Mouse (Mus musculus): ENCODE measurements around the gene Gm10718. TPM values are rescaled to one million over a fixed set of nuclear protein-coding genes. Genes with fewer than 3 reads are reported as not detected.
"Not testable (repeated sequence)": the region's sequence is repeated elsewhere in the genome, so short reads cannot be mapped to it uniquely, and the experiment has no call there.

The Gm10718 gene
- polyA plus RNA-seq, 1 experiment = 0.26 TPM

- DNase-seq = peak; percentile 3 to 4
- not testable (repeated sequence) for H3K4me3 ChIP-seq (replicated peaks; ENCODE audit: insufficient read depth, low read depth, low read length); H3K27me3 ChIP-seq (ENCODE audit: control insufficient read depth, insufficient read depth, low read length); H3K4me1 ChIP-seq (ENCODE audit: control insufficient read depth, insufficient read depth, low read length); H3K27ac ChIP-seq (ENCODE audit: insufficient read depth, low read length)
- WGBS = 79% methylated on average over 6 of the region's 6 CpGs
Measured at GRCm38 (mm10) chr9:3015896-3016295, 7.5 kb upstream of the Gm10718 start.

- DNase-seq; H3K27me3 ChIP-seq (ENCODE audit: control insufficient read depth, insufficient read depth, low read length); H3K27ac ChIP-seq (ENCODE audit: insufficient read depth, low read length); H3K4me3 ChIP-seq (replicated peaks; ENCODE audit: insufficient read depth, low read depth, low read length); H3K4me1 ChIP-seq (ENCODE audit: control insufficient read depth, insufficient read depth, low read length): not testable (repeated sequence)
- 54% methylated on average over 1 of the region's 9 CpGs for WGBS
Measured at GRCm38 (mm10) chr9:3017108-3017507, 6.2 kb upstream of the Gm10718 start, which contains the start of gene Gm10719. Gm10719 (plus strand) TSS chr9:3017408.

GRCm38 (mm10) chr9:3018944-3019343 is 4.4 kb upstream of the Gm10718 start:
- WGBS = 57% methylated on average over 9 of the region's 9 CpGs
- H3K4me3 ChIP-seq (replicated peaks; ENCODE audit: insufficient read depth, low read depth, low read length); H3K27me3 ChIP-seq (ENCODE audit: control insufficient read depth, insufficient read depth, low read length); H3K27ac ChIP-seq (ENCODE audit: insufficient read depth, low read length); H3K4me1 ChIP-seq (ENCODE audit: control insufficient read depth, insufficient read depth, low read length): not testable (repeated sequence)
- peak in 1 of 2 experiments; percentile 51 for DNase-seq

- DNase-seq = peak; percentile 57 to 62
- 78% methylated on average over 17 of the region's 19 CpGs for WGBS
- H3K27me3 ChIP-seq (ENCODE audit: control insufficient read depth, insufficient read depth, low read length); H3K4me3 ChIP-seq (replicated peaks; ENCODE audit: insufficient read depth, low read depth, low read length); H3K4me1 ChIP-seq (ENCODE audit: control insufficient read depth, insufficient read depth, low read length); H3K27ac ChIP-seq (ENCODE audit: insufficient read depth, low read length): not testable (repeated sequence)
Measured at GRCm38 (mm10) chr9:3019835-3020727, 3.3 kb upstream of the Gm10718 start.

GRCm38 (mm10) chr9:3022316-3023008 is 885 bp upstream of the Gm10718 start:
- 72% methylated on average over 11 of the region's 13 CpGs for WGBS
- not testable (repeated sequence) for H3K27me3 ChIP-seq (ENCODE audit: control insufficient read depth, insufficient read depth, low read length); H3K27ac ChIP-seq (ENCODE audit: insufficient read depth, low read length); H3K4me1 ChIP-seq (ENCODE audit: control insufficient read depth, insufficient read depth, low read length); H3K4me3 ChIP-seq (replicated peaks; ENCODE audit: insufficient read depth, low read depth, low read length)
- DNase-seq = peak; percentile 59 to 71

GRCm38 (mm10) chr9:3023985-3024648 is 770 bp downstream of the Gm10718 start:
- peak; percentile 45 to 61 for DNase-seq
- 75% methylated on average over 16 of the region's 16 CpGs for WGBS

GRCm38 (mm10) chr9:3024912-3025467 is 1.6 kb downstream of the Gm10718 start, which contains the start of gene Gm10717:
Gm10717 (plus strand) TSS chr9:3025417.
- WGBS = 74% methylated on average over 12 of the region's 12 CpGs
- not testable (repeated sequence) for H3K4me1 ChIP-seq (ENCODE audit: control insufficient read depth, insufficient read depth, low read length); H3K27ac ChIP-seq (ENCODE audit: insufficient read depth, low read length); H3K4me3 ChIP-seq (replicated peaks; ENCODE audit: insufficient read depth, low read depth, low read length); H3K27me3 ChIP-seq (ENCODE audit: control insufficient read depth, insufficient read depth, low read length)
- peak; percentile 31 to 37 for DNase-seq

More at GRCm38 (mm10) chr9:3023985-3024648, 770 bp downstream of the Gm10718 start:
- H3K4me3 ChIP-seq (replicated peaks; ENCODE audit: insufficient read depth, low read depth, low read length); H3K4me1 ChIP-seq (ENCODE audit: control insufficient read depth, insufficient read depth, low read length); H3K27ac ChIP-seq (ENCODE audit: insufficient read depth, low read length); H3K27me3 ChIP-seq (ENCODE audit: control insufficient read depth, insufficient read depth, low read length): not testable (repeated sequence)

GRCm38 (mm10) chr9:3025653-3026052 is 2.3 kb downstream of the Gm10718 start:
- not testable (repeated sequence) for H3K4me3 ChIP-seq (replicated peaks; ENCODE audit: insufficient read depth, low read depth, low read length); H3K4me1 ChIP-seq (ENCODE audit: control insufficient read depth, insufficient read depth, low read length); H3K27me3 ChIP-seq (ENCODE audit: control insufficient read depth, insufficient read depth, low read length); H3K27ac ChIP-seq (ENCODE audit: insufficient read depth, low read length)
- 75% methylated on average over 5 of the region's 6 CpGs for WGBS
- DNase-seq = peak; percentile 53 to 55

GRCm38 (mm10) chr9:3026136-3026535 is 2.8 kb downstream of the Gm10718 start:
- DNase-seq; H3K27me3 ChIP-seq (ENCODE audit: control insufficient read depth, insufficient read depth, low read length); H3K4me3 ChIP-seq (replicated peaks; ENCODE audit: insufficient read depth, low read depth, low read length); H3K27ac ChIP-seq (ENCODE audit: insufficient read depth, low read length); H3K4me1 ChIP-seq (ENCODE audit: control insufficient read depth, insufficient read depth, low read length): not testable (repeated sequence)
- 74% methylated on average over 5 of the region's 5 CpGs for WGBS

- WGBS = 68% methylated on average over 9 of the region's 9 CpGs
- not testable (repeated sequence) for H3K4me1 ChIP-seq (ENCODE audit: control insufficient read depth, insufficient read depth, low read length); H3K27me3 ChIP-seq (ENCODE audit: control insufficient read depth, insufficient read depth, low read length); DNase-seq; H3K4me3 ChIP-seq (replicated peaks; ENCODE audit: insufficient read depth, low read depth, low read length); H3K27ac ChIP-seq (ENCODE audit: insufficient read depth, low read length)
Measured at GRCm38 (mm10) chr9:3026741-3027140, 3.4 kb downstream of the Gm10718 start.

GRCm38 (mm10) chr9:3027200-3027599 is 3.9 kb downstream of the Gm10718 start:
- 71% methylated on average over 9 of the region's 9 CpGs for WGBS
- not testable (repeated sequence) for H3K27ac ChIP-seq (ENCODE audit: insufficient read depth, low read length); H3K4me3 ChIP-seq (replicated peaks; ENCODE audit: insufficient read depth, low read depth, low read length); DNase-seq; H3K4me1 ChIP-seq (ENCODE audit: control insufficient read depth, insufficient read depth, low read length); H3K27me3 ChIP-seq (ENCODE audit: control insufficient read depth, insufficient read depth, low read length)
